Comparison of ENCODE assay signal across 9 mouse cellular contexts in genomic region chr3:95012982-95013381, GRCm38 (mm10). TPM values are rescaled to one million over a fixed set of nuclear protein-coding genes. Genes with fewer than 3 reads are reported as not detected.
A peak's percentile ranks its signal among the peaks of the same experiment; 100 is the strongest.
DNase-seq lines count a peak whose midpoint lies in the region; ATAC-seq and TF ChIP-seq lines count a peak whose summit lies in the region.
"Had no signal": no experiment of that assay in that cellular context is flagged by ENCODE, and none has a peak within 500 bp of the region (broad histone marks: within the 10 kb centered on the region; RNA-seq: fewer than 3 reads in every experiment).

No protein-coding gene starts in this region.

- H3K4me3 ChIP-seq in gastrocnemius, adult 2 months = no peak overlapping the region
- H3K4me3 ChIP-seq in megakaryocyte, embryonic 14.5 days (replicated peaks) = peak overlapping the region; percentile 97
- H3K4me3 ChIP-seq in limb, embryonic 12.5 days (replicated peaks) = peak overlapping the region; percentile 63
- H3K4me3 ChIP-seq in neural tube, embryonic 13.5 days = peak overlapping the region; percentile 72; the same call in 1 of the 2 replicates

- no peaks in the 10 kb centered on the region for H3K9me3 ChIP-seq in megakaryocyte, embryonic 14.5 days
- H3K9me3 ChIP-seq in limb, embryonic 12.5 days = no peaks in the 10 kb centered on the region
- H3K9me3 ChIP-seq in neural tube, embryonic 13.5 days = no peaks in the 10 kb centered on the region

- no peaks in the 10 kb centered on the region for H3K27me3 ChIP-seq in megakaryocyte, embryonic 14.5 days (replicated peaks)
- H3K27me3 ChIP-seq in limb, embryonic 12.5 days = no peaks in the 10 kb centered on the region
- no peaks in the 10 kb centered on the region for H3K27me3 ChIP-seq in neural tube, embryonic 13.5 days
- H3K27me3 ChIP-seq: CH12.LX had no signal

- H3K27ac ChIP-seq in gastrocnemius, adult 2 months = peak overlapping the region; percentile 95; the same call in 1 of the 2 replicates
- no peak overlapping the region for H3K27ac ChIP-seq in limb, embryonic 12.5 days
- H3K27ac ChIP-seq in neural tube, embryonic 13.5 days (replicated peaks) = no peak overlapping the region

- H3K36me3 ChIP-seq in megakaryocyte, embryonic 14.5 days (replicated peaks; ENCODE audit: low read length) = peaks cover 55% of the 10 kb centered on the region
- peaks cover 48% of the 10 kb centered on the region for H3K36me3 ChIP-seq in limb, embryonic 12.5 days
- peaks cover 43% of the 10 kb centered on the region for H3K36me3 ChIP-seq in neural tube, embryonic 13.5 days

- ATAC-seq in megakaryocyte, adult 5-6 weeks (ENCODE audit: poor library complexity, severe bottlenecking) = no peak
- no peak for ATAC-seq in limb, embryonic 12.5 days (ENCODE audit: insufficient number of reproducible peaks, insufficient read depth, low FRiP score, low TSS enrichment, low read depth)
- ATAC-seq in neural tube, embryonic 13.5 days (ENCODE audit: low read depth) = no peak

- peak overlapping the region; percentile 96 for H3K4me2 ChIP-seq in limb, embryonic 12.5 days
- H3K4me2 ChIP-seq in neural tube, embryonic 13.5 days = peak overlapping the region; percentile 99

- H3K4me1 ChIP-seq in megakaryocyte, embryonic 14.5 days = peaks cover 76% of the 10 kb centered on the region
- peaks cover 22% of the 10 kb centered on the region for H3K4me1 ChIP-seq in limb, embryonic 12.5 days (replicated peaks)
- peaks cover 34% of the 10 kb centered on the region for H3K4me1 ChIP-seq in neural tube, embryonic 13.5 days (replicated peaks)

- intact Hi-C loops in gastrocnemius, adult 2 months (cut with DNase I) = no loop called here

- no peak for DNase-seq in gastrocnemius, adult 2 months
- no peak for DNase-seq in gastrocnemius, postnatal 4 days (ENCODE audit: low spot score in 2 of 2)
- no peak for DNase-seq in adrenal gland, adult 8-10 months
- no peak for DNase-seq in c-Kit-positive CD71-positive TER-119-positive erythroid progenitor cells, embryonic 14.5 days (ENCODE audit: low spot score)

- WGBS in limb, embryonic 12.5 days = 76% methylated on average over 3 of the region's 3 CpGs
- 87% methylated on average over 3 of the region's 3 CpGs for WGBS in neural tube, embryonic 13.5 days

- H3K9ac ChIP-seq in limb, embryonic 12.5 days (replicated peaks) = 0 out of 2 replicates have a peak overlapping the region, but pooled peaks have one; percentile 78
- H3K9ac ChIP-seq in neural tube, embryonic 13.5 days = no peak overlapping the region; the same call in 1 of the 2 replicates

- TF ChIP-seq CTCF in gastrocnemius, adult 2 months (IDR thresholded peaks at IDR 0.05) = no peak

RNA-seq across cellular contexts. Expression of gene Zfp687, which starts 2.3 kb away (rescaled TPM):
- 10 to 100 TPM; 10.9 to 11.5 TPM for total RNA-seq in gastrocnemius, adult 2 months (2021)
- total RNA-seq in gastrocnemius, postnatal 4 days (2021) = 10 to 100 TPM; 29.6 to 34.7 TPM
- 13.6 and 16.9 TPM in 2 replicates for polyA plus RNA-seq in megakaryocyte, embryonic 14.5 days (2012; ENCODE audit: insufficient read depth, low replicate concordance)
- total RNA-seq in megakaryocyte, adult 5-6 weeks (2015) = 10.0 and 15.7 TPM in 2 replicates
- 11.7 and 39.5 TPM in 2 replicates for total RNA-seq in megakaryocyte, adult 5-6 weeks (2017)
- 34.7 and 35.0 TPM in 2 replicates for polyA plus RNA-seq in limb, embryonic 12.5 days (2016; fragmentation: Nextera tagmentation; extraction: Ambion mirVana)
- polyA plus RNA-seq in neural tube, embryonic 13.5 days (2015; fragmentation: Nextera tagmentation; extraction: Ambion mirVana) = 20.4 and 21.5 TPM in 2 replicates
- total RNA-seq in adrenal gland, adult 8-10 months (2022) = 10 to 100 TPM; 33.8 to 57.6 (median 46.8) TPM

RNA-seq across cellular contexts. Expression of gene Psmd4, which starts 29.4 kb away (rescaled TPM):
- total RNA-seq in gastrocnemius, adult 2 months (2021) = 100 to 1,000 TPM; 164 to 237 TPM
- total RNA-seq in gastrocnemius, postnatal 4 days (2021) = 100 to 1,000 TPM; 175 to 200 TPM
- 24.8 and 169 TPM in 2 replicates for polyA plus RNA-seq in megakaryocyte, embryonic 14.5 days (2012; ENCODE audit: insufficient read depth, low replicate concordance)
- total RNA-seq in megakaryocyte, adult 5-6 weeks (2015) = 80.0 and 91.9 TPM in 2 replicates
- total RNA-seq in megakaryocyte, adult 5-6 weeks (2017) = 224 and 226 TPM in 2 replicates
- polyA plus RNA-seq in limb, embryonic 12.5 days (2016; fragmentation: Nextera tagmentation; extraction: Ambion mirVana) = 306 and 310 TPM in 2 replicates
- polyA plus RNA-seq in neural tube, embryonic 13.5 days (2015; fragmentation: Nextera tagmentation; extraction: Ambion mirVana) = 274 and 279 TPM in 2 replicates
- 100 to 1,000 TPM; 219 to 265 (median 258) TPM for total RNA-seq in adrenal gland, adult 8-10 months (2022)

RNA-seq across cellular contexts. Expression of gene Pi4kb, which starts 38.5 kb away (rescaled TPM):
- total RNA-seq in gastrocnemius, adult 2 months (2021) = 10 to 100 TPM; 23.4 to 24.0 TPM
- 10 to 100 TPM; 47.5 to 49.3 TPM for total RNA-seq in gastrocnemius, postnatal 4 days (2021)
- polyA plus RNA-seq in megakaryocyte, embryonic 14.5 days (2012; ENCODE audit: insufficient read depth, low replicate concordance) = 1.4 and 2.1 TPM in 2 replicates
- total RNA-seq in megakaryocyte, adult 5-6 weeks (2015) = 22.2 and 31.4 TPM in 2 replicates
- total RNA-seq in megakaryocyte, adult 5-6 weeks (2017) = 17.9 and 21.4 TPM in 2 replicates
- polyA plus RNA-seq in limb, embryonic 12.5 days (2016; fragmentation: Nextera tagmentation; extraction: Ambion mirVana) = 26.6 and 28.1 TPM in 2 replicates
- 24.0 and 26.7 TPM in 2 replicates for polyA plus RNA-seq in neural tube, embryonic 13.5 days (2015; fragmentation: Nextera tagmentation; extraction: Ambion mirVana)
- total RNA-seq in adrenal gland, adult 8-10 months (2022) = 10 to 100 TPM; 59.3 to 87.5 (median 74.9) TPM

RNA-seq across cellular contexts. Expression of gene Rfx5, which starts 59.1 kb away (rescaled TPM):
- 1 to 10 TPM; 4.7 to 5.2 TPM for total RNA-seq in gastrocnemius, adult 2 months (2021)
- 10 to 100 TPM; 14.7 to 16.8 TPM for total RNA-seq in gastrocnemius, postnatal 4 days (2021)
- 0.45 TPM in 1 of 2 replicates, not detected in the other for polyA plus RNA-seq in megakaryocyte, embryonic 14.5 days (2012; ENCODE audit: insufficient read depth, low replicate concordance)
- total RNA-seq in megakaryocyte, adult 5-6 weeks (2015) = 7.0 and 9.1 TPM in 2 replicates
- total RNA-seq in megakaryocyte, adult 5-6 weeks (2017) = 8.7 and 10.2 TPM in 2 replicates
- 13.1 and 15.3 TPM in 2 replicates for polyA plus RNA-seq in limb, embryonic 12.5 days (2016; fragmentation: Nextera tagmentation; extraction: Ambion mirVana)
- polyA plus RNA-seq in neural tube, embryonic 13.5 days (2015; fragmentation: Nextera tagmentation; extraction: Ambion mirVana) = 5.5 and 6.1 TPM in 2 replicates
- 10 to 100 TPM; 27.2 to 56.5 (median 40.3) TPM for total RNA-seq in adrenal gland, adult 8-10 months (2022)
